ENCODE assay signal across 11 mouse cellular contexts in genomic region chr6:40011609-40012008, GRCm38 (mm10).
A peak's percentile ranks its signal among the peaks of the same experiment; 100 is the strongest.
DNase-seq lines count a peak whose midpoint lies in the region; ATAC-seq lines count a peak whose summit lies in the region.
"Had no signal": no experiment of that assay in that cellular context is flagged by ENCODE, and none has a peak within 500 bp of the region (broad histone marks: within the 10 kb centered on the region; RNA-seq: fewer than 3 reads in every experiment).

No protein-coding gene starts in this region.

- peak; percentile 26 for DNase-seq in adrenal gland, postnatal 14 days
- DNase-seq in adrenal gland, adult 18-20 months (ENCODE audit: low spot score in 2 of 2), result no peak
- DNase-seq in kidney, postnatal 4 days, result peak; percentile 76 to 80
- DNase-seq in kidney, adult 18-20 months, result no peak
- DNase-seq in NIH3T3 (ENCODE audit: low read depth), result peak; percentile 67
- peak; percentile 55 for DNase-seq in heart, postnatal 4 days
- DNase-seq in B cell, adult 2 months, result no peak

- H3K4me3 ChIP-seq in hindbrain, embryonic 16.5 days (ENCODE audit: low read length), result no peak overlapping the region
- H3K4me3 ChIP-seq: hindbrain, embryonic 15.5 days; liver, embryonic 15.5 days; midbrain, embryonic 13.5 days had no signal

- H3K27me3 ChIP-seq in hindbrain, embryonic 16.5 days (replicated peaks; ENCODE audit: control insufficient read depth, insufficient read depth, low read length), result no peaks in the 10 kb centered on the region
- H3K27me3 ChIP-seq: hindbrain, embryonic 15.5 days; liver, embryonic 15.5 days; midbrain, embryonic 13.5 days had no signal

- no peak for ATAC-seq in hindbrain, embryonic 16.5 days
- ATAC-seq: midbrain, embryonic 13.5 days had no signal

- H3K4me1 ChIP-seq in hindbrain, embryonic 16.5 days (ENCODE audit: control insufficient read depth, insufficient read depth, low read depth, low read length), result peaks cover 50% of the 10 kb centered on the region
- H3K4me1 ChIP-seq: liver, embryonic 15.5 days had no signal

- H3K27ac ChIP-seq in hindbrain, embryonic 16.5 days (ENCODE audit: low read depth, low read length), result no peak overlapping the region
- H3K27ac ChIP-seq: hindbrain, embryonic 15.5 days; liver, embryonic 15.5 days; midbrain, embryonic 13.5 days had no signal

- H3K9me3 ChIP-seq in hindbrain, embryonic 16.5 days (ENCODE audit: control insufficient read depth, low read length), result no peaks in the 10 kb centered on the region
- H3K9me3 ChIP-seq: hindbrain, embryonic 15.5 days; liver, embryonic 15.5 days; midbrain, embryonic 13.5 days had no signal

- no peaks in the 10 kb centered on the region for H3K36me3 ChIP-seq in hindbrain, embryonic 16.5 days (ENCODE audit: control insufficient read depth, insufficient read depth, low read length)
- H3K36me3 ChIP-seq: hindbrain, embryonic 15.5 days; liver, embryonic 15.5 days; midbrain, embryonic 13.5 days had no signal

- H3K9ac ChIP-seq in hindbrain, embryonic 16.5 days (ENCODE audit: low read depth, low read length), result no peak overlapping the region
- H3K9ac ChIP-seq: hindbrain, embryonic 15.5 days; liver, embryonic 15.5 days; midbrain, embryonic 13.5 days had no signal

- H3K4me2 ChIP-seq in hindbrain, embryonic 16.5 days (ENCODE audit: low read length), result no peak overlapping the region
- H3K4me2 ChIP-seq: hindbrain, embryonic 15.5 days; liver, embryonic 15.5 days; midbrain, embryonic 13.5 days had no signal

- WGBS in hindbrain, embryonic 16.5 days, result 68% methylated on average over 5 of the region's 5 CpGs

Comparison
In these comparisons a context has a peak if more than half of its experiments do, and no peak if none do; other contexts are left out.
1. DNase-seq: peak in adrenal gland, postnatal 14 days (single experiment), kidney, postnatal 4 days (2 of 2), NIH3T3 (single experiment) and heart, postnatal 4 days (single experiment); none in adrenal gland, adult 18-20 months (0 of 2), kidney, adult 18-20 months (single experiment) and B cell, adult 2 months (0 of 2).